Mouse (Mus musculus): ENCODE data around the gene Gm28038.

- TF ChIP-seq E2F4 (IDR thresholded peaks at IDR 0.05; ENCODE audit: borderline replicate concordance, low read depth, low read length) (no peak), POLR2AphosphoS2 (IDR thresholded peaks at IDR 0.05; ENCODE audit: low read length) (no peak), MYC (IDR thresholded peaks at IDR 0.05; ENCODE audit: low read depth, low read length) (no peak), SMC3 (IDR thresholded peaks at IDR 0.05; ENCODE audit: low read depth, low read length) (no peak), POLR2A (IDR thresholded peaks at IDR 0.05; ENCODE audit: control insufficient read depth in 1 of 2, insufficient read depth in 1 of 2, low read depth in 1 of 2, low read length in 2 of 2, poor library complexity in 1 of 2) (no peak), CHD2 (IDR thresholded peaks at IDR 0.05; ENCODE audit: low read length) (no peak), GATA1 (IDR thresholded peaks at IDR 0.05; ENCODE audit: low read depth, low read length) (no peak), CTCF (IDR thresholded peaks at IDR 0.05 in 2 of 3, conservative IDR thresholded peaks at IDR 0.05 in 1 of 3; ENCODE audit: control insufficient read depth in 1 of 3, insufficient read depth in 1 of 3, low read depth in 2 of 3, low read length in 3 of 3, poor library complexity in 1 of 3, severe bottlenecking in 1 of 3) (no peak), ZMIZ1 (IDR thresholded peaks at IDR 0.05; ENCODE audit: low read depth, low read length) (no peak), HCFC1 (IDR thresholded peaks at IDR 0.05; ENCODE audit: low read depth, low read length) (no peak), KAT2A (conservative IDR thresholded peaks at IDR 0.05; ENCODE audit: low read depth, low read length) (no peak), MAZ (IDR thresholded peaks at IDR 0.05; ENCODE audit: low read depth, low read length) (no peak), USF1 (IDR thresholded peaks at IDR 0.05; ENCODE audit: low read depth, low read length) (no peak)
Observed at GRCm38 (mm10) chr2:30250166-30251128, 30.4 kb upstream of the Gm28038 start.

All from MEL (cell line).